Mouse (Mus musculus) frontal cortex, postnatal 14 days (tissue): Measurements from ENCODE around the gene Pcsk6.
"Not testable (repeated sequence)": the region's sequence is repeated elsewhere in the genome, so short reads cannot be mapped to it uniquely, and the experiment has no call there.

ENCODE experiments used
- DNase-seq, 2 experiments: peaks; one replicate each; pipeline ENCODE4 v3.0.0; 2022; ENCODE audit warnings: low spot score in 2 of 2

The Pcsk6 gene

DNA sequence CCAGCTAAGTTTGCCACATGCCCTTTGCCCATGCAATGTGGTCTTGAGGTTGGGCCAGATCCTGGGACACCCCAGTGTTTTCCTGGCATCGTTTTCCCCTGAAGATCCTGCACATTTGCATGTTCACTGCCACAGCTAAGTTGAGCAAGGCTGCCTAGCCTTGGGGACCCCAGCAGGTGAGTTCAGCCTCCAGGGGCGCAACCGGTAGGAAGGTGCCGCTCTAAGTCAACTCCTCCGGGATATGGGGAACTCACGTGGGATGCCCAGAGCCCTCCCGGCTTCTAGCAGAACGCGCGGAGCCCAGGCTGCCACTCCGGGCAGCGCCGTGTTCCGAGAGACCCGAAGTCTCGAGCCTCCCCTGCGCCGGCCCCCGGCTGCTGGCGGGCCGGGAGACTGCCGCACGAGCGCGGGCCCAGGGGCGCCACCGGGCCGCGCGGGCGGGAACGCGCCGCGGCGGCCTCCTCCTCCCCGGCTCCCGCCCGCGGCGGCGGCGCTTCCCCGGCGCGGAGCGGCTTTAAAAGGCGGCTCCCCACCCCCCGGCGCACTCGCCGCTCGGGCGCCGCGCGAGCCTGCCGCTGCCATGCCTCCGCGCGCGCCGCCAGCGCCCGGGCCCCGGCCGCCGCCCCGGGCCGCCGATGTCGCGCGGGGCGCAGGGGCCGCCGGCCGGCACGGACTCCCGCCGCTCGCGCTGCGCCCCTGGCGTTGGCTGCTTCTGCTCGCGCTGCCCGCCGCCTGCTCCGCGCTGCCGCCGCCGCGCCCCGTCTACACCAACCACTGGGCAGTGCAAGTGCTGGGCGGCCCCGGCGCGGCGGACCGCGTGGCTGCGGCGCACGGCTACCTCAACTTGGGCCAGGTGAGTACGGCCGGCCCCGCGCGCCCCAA is at the start of gene Pcsk6:
Pcsk6 (plus strand) TSS at position 144 of the 882 bp plus-strand sequence.
- no peak for DNase-seq

DNA sequence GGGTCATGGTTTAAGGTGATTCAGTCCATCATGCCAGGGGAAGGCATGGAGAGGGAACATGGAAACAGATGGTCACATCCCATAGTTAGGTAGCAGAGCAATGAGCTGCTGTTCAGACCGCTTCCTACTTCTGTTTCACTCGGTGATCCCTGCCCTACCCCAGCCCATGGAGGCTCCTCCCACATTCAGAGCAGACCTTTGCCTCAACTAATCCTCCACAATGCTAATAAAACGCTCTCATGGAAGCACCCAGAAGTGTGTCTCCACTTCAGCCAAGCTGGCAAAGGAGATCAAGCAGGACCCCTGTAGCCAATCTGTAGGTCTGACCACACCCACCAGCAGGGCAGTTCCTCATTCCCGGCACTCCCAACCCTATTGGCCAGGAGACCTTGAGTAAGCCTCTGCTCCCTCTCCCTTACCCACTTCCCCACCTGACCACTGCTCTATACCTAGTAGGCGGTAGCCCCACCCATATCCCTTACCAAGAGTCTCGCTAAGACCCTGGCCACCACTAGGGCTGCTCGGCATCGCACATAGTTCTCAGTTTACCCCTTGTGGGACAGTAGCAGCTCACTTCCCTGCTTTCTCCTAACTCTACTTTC is 47.8 kb upstream of the Pcsk6 start:
- no peak for DNase-seq

DNA sequence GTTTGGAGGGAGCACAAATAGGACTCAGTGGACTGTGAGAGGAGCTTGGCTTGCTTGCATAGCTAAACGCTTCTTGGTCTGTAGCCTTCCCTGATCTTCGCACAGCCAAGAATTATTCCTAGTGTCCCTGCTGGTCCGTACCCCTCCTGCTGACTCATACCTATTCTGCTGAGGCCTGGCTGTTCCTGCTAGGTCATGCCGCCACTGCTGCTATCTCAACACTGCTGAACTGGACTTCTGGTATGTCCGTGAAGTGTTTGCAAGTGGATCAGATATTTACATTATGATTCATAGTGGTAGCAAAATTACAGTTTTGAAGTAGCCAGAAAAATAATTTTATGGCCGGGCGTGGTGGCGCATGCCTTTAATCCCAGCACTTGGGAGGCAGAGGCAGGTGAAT is 44.0 kb upstream of the Pcsk6 start:
- DNase-seq: no peak

DNA sequence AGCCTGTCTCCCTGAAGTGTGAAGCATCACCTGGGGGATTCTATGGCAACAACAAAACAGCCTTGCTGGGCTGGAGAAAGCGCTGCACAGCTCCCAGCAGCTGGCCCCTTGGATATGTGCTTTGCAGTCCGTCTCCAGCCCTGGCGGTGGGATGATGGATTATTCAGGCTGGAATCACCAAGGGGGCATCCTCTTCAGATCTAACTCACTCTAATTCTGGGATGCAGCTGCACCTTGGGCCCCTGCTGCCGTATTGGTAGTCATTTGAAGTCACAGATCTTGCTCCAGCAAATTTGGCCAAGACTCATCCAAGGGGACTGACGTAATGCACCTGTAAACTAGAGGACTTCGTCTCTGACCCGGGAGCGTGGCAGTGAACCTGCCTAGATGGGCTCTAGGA is 41.1 kb upstream of the Pcsk6 start:
- DNase-seq: no peak

DNA sequence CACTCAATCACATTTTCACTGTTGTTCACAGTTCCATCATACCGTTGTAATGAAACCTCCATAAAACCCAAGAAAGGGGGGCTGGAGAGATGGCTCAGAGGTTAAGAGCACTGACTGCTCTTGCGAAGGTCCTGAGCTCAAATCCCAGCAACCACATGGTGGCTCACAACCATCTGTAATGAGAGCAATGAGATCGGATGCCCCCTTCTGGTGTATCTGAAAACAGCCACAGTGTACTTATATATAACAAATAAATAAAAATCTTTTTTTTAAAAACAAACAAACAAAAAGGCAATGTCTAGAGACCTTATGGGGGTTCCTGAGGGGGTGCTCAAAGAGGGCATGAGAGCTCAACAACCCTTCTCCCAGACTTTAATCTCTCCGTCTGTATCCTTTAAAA is 39.6 kb upstream of the Pcsk6 start:
- not testable (repeated sequence) for DNase-seq

DNA sequence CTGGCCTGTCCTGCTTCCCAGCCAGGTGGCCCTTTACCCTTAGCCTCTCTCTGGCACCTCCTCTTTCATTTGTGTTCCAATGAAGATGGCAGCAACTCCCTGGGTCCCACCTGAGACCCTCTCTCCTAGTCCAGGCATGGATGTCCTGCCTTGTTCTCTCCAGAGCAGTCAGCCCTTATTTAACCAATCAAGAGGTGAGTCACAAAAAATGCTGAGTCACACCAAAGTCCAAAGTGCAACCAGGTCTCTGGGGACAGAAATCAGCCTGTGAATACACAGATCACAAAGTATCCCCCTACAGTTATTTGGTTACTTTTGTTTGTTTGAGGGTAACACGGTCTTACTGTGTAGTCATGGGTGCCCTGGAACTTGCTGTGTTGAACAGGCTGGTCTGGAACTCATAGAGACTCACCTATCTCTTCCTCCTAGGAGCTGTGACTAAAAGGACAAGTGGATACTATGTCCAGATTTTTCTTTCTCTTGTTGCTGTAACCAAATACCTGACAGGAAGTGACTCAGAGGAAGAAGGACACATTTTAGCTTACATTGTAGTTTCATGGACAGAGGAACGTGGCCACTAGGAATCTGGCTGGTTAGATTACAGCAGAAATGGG is 38.9 kb upstream of the Pcsk6 start:
- DNase-seq: no peak

DNA sequence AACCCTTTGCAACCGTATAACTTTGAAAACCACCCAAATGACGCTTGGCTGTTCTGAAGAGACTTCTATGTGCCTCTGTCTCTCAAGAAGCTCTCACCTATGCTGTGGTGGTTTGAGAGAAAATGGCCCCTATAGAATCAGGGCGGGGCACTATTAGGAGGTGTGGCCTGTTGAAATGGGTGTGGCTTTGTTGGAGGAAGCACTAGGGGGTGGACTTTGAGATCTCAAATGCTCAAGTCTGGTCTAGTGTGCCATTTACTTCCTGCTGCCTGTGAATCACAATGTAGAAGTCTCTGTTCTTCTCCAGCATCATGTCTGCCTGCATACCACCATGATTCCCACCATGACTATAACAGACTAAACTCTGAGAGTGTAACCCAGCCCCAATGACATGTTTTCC is 21.8 kb upstream of the Pcsk6 start:
- no peak for DNase-seq

DNA sequence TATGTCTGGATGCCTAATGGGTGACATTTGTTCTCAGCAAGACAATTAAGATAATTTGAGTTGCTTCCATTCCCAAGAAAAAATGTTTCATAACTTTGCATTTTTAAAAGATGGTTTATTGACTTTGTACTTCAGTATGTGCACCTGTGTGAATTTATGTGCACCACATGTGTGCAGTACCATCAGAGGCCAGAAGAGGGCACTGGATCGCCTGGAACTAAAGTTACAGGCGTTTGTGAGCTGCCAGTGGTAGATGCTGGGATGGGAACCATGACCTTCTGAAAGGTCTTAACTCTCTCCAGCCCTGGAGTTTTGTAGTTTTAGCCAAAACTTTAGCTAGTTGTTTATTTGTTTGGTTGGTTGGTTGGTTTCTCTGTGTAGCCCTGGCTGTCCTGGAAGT is 18.3 kb upstream of the Pcsk6 start:
- DNase-seq: no peak

DNA sequence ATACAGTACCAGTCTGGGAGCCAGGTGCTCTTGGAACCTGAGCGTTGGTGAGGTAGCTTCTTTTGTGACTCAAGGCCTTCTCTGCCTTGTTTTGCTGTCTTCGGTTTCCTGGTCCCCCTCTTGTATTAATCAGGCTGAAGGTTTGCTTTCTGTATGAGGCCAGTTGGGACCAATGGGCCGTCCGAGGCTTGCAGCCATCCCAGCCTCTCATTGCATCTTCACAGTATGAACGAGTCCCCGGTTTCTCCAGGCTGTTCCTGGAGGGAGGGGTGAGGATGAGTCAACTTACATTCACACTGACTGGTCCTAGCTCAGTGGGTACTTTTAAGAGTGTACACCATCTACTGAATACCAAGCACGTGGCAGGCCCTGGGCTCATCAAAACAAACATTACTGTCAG is 553 bp upstream of the Pcsk6 start:
- DNase-seq: no peak

DNA sequence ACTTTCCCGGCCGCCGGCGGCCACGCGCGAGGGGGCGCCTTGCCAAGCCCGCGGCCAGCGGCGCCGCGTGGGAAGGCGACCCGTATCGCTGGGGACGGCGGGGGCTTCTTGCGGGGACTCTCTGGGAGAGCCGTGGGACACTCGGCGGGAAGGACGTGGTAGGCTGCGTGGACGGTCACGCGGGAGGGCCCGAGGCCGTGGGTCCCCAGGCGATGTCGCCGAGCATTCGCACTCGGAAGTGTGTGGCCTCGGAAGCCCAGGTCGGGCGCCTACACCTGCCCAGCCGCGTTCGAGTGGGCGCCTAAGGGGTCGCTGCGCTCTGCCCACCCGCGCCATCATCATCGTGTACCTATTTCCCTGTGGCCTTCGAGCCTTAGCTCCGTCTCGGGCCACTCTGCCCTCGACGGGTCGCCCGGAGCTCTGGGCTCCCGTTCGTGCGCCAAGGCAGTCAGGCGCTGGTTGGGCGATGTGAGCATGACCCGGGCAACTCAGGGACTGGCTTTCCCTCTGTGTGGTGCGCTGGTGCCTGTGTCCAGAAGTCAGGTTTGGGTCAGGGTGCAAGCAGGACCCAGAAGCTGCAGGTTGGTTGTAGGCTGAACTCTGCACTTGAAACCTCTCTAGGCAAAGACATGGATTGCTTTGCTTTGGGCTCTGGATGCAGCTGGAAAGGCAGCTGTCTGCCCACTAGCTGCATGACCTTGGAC is 1.1 kb downstream of the Pcsk6 start:
- DNase-seq: no peak

DNA sequence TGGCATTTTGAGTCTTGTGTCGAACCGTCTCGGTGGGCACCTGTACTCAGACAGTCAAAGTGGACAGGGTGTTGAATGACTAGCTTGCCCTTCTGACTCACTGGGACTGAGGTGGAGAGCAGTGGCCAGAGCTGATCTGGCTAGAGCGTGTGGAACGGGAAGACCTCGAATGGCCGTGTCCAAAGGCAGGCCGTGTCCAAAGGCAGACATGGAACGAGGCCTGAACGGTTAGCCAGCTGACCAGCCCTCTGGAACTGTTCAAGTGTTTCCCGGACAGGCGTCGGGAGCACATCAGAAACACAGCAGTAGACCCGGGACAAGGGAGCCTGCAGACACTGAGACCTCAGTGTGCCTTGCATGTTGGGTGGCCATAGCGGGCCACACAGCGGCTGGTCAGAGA is 7.6 kb downstream of the Pcsk6 start:
- no peak for DNase-seq

DNA sequence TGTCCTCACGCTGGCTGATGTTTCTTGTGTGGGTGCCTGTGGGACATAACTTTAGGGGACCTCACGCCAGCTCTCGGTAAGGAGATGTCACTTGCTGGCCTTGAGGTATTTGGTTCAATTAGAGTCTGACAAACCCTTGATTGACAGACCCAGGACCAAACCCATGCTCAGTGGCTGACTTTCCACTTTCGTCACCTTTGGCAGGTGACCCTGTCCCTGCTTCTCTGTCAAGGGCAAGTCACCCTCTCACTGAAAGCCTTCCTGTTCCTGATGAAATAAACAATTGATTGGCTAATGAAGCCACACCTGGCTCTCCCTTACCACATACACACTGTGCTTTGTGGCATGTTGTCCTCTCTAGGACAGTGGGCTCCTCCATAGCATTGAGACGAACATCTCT is 8.3 kb downstream of the Pcsk6 start:
- DNase-seq: no peak

DNA sequence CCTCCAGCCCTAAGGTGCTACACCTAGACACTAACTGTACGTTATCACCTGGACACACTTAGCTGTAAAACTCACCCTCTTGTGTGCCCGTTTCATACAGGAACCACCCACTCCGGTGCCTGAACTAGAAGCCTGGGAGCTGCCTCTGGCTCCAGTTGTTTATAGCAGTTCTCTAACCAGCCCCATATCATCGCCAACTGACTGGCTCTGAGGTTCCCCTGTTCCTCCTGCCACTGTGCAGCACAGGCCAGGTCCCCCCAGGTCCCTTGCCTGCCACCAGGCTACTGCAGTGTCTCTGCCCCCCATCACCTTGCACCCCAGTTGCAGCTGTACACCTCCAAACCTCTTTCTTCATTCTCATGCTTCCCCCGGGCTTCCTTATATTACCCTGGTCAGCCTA is 8.7 kb downstream of the Pcsk6 start:
- no peak for DNase-seq

DNA sequence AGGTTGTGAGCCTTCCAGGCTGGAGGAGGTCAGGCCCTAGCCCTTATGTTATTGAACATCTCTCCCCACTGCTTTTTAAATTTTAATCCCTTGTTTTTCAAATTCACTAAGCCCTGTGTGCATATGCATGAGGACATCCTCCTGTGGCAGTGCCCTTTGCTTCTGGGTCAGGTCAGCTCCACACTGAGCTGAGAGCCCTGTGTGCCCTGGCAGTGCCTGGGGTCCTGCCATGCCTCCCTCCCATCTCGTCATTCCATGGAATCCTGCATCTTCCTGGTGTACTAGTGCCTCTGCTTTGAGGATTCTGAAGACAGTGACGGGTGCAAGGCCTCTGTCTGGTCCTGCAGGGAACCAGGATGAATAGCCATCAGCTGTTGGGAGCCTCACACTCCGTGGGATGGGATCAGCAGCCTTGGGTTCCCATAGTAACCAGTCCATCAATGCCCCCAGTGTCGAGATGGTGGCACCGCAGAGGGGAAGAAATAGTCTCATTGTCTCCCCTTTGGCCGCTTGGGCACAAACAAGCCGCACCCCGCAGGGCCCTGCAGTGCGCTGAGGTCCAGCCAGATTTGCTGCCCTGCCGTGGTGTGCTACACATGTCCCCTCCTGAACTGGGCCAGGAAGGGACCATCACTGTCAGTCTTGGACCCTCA is 9.5 kb downstream of the Pcsk6 start:
- DNase-seq: peak in 1 of 2 experiments; percentile 52

DNA sequence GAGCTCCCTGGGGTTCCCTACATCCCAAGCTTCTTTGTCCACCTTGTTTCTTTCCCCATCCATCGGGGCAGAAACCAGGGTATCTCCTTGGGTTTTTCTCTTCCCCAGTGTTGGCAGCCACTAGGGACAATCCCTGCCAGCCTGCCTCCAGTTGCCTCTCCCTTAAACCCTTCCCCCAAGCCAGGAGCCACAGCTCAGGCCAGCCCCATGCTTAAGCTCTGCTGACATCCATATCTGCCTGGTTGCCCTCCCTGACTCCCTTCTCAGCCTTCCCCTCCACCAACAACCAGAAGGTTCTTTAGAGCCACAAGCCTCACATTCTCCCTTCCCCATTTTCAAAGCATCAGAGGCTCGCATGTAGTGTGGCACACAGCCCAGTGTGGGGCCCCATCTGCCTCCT is 10.3 kb downstream of the Pcsk6 start:
- DNase-seq: no peak

DNA sequence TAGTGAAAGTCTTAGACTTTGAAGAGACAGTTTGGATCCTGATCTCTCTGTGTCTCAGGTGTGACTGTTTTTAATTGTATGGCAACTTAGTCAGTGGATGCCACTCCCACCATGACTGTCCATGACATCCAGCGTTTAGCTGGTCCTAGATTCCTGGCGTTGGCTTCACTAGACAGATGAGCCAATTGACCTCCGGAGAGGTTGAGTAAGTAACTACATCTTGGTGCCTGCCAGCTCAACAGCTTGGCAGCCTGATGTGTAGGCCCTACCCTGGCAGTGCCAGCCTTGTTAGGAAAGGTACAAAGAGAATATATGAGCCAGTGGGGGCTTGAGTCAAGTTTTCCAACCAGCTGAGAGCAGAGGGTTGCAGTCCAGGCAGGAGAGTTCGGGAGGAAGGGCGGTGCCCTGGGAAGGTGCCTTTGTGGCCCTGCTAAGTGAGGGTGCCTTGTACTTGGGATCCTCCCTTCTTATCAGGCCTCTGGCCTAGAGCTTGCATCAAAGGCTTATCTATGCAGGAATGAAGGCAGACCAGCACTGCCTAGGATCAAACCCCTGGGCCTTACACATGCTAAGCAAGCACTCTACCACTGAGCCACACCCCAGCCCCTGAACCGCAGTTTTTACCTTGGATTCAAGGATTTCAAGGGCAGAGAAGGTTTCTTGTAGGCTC is 11.8 kb downstream of the Pcsk6 start:
- no peak for DNase-seq

DNA sequence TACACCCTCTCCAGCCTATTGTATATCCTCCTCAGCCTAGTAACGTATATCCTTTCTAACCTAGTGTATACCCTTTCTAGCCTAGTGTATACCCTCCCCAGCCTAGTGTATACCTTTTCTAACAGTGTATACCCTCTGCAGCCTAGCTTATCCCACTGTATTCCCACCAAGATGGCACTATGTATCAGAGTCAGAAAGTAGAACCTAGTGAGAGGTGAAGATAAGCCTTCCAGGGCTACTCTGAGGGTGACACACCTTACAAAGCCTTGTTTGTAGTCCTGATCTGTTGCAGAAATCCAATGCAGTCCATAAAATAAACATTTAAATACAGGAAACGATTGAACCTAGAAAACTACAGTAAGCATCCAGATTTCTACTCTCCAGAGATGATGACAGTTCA is 12.4 kb downstream of the Pcsk6 start:
- no peak for DNase-seq

DNA sequence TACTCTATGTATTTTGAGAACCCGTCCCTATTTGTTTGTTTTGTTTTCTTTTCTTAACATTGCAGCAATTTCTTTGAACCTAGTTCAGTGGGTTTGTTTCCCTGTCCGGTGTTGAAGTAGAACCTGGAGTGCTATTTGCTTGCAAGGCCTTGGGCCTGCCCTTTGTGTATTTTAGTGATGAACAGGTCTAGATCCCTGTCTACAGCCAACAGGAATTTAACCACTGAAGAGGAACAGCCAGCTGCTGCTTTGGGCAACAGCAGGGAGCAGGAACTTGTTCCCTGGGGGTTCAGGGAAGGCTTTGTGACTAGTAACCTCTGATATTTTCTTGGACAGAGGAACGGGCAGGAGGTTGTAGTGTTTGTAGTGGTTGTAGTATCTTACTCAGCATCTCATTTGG is 15.1 kb downstream of the Pcsk6 start:
- no peak for DNase-seq

DNA sequence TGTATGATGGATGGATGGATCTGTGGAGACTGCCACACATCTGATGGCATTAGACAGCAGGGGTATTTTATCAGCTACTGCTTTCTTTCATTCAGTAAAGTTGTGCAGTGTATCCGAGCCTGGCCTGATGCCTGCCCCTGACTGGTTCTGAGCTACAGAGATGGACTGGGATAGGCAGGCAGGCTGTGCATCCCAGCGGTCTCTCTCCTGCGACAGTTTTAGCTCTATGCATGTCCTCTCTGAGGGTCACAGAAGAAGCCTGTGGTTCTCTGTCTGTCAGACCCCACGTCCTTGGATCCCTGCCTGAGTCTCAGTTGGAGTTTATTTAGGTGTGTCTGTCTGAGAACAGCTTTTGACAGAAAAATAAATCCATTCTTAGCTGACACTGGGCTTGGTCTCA is 16.7 kb downstream of the Pcsk6 start:
- no peak for DNase-seq

DNA sequence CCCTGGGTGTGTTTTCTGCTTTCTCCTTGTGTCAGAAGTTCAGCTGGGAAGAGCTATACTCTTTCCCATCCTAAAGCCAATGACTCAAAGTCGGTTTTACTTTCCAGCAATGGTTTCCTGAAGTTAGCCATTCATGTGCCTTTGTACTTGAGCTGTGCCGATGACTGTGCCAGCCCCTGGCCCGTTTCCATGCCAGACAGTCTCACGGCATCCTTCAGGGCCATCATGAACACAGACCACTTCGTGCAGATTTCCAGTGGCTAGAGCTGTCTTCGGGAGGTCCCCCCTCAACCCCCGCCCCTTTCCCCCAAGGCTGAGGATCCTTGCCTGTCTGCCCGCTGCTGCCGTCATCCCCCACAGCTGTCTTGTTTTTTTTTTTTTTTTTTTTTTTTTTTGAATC is 17.8 kb downstream of the Pcsk6 start:
- no peak for DNase-seq

DNA sequence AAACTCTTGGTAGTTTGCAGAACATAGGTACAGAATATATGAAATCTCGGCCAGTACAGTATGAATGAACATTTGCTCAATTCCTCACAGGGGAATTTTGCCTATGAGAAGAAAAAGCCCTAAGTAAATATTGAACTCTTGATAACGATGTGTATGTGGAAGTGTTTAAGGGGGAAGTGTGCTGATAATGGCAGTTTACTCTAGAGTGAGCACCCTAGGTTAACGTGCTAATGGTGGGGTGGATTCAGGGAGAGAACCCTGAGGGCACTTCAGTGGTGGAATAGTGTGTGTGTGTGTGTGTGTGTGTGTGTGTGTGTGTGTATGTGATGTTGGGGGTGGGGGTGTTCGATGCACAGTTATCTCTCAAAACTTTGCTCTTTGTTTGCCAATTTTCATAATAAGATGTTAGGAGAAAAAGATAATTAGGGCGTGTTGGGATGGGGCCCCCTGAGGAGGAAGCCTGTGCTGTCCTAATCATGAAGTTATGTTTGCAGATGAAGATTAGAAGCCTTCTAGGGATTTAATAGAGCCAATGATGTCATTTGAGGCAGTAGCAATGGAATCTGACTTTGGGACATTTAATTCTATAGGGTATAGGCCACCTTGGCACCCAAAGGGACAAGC is 19.2 kb downstream of the Pcsk6 start:
- no peak for DNase-seq
